Mouse (Mus musculus): ENCODE results near the gene Zfp619.

DNA sequence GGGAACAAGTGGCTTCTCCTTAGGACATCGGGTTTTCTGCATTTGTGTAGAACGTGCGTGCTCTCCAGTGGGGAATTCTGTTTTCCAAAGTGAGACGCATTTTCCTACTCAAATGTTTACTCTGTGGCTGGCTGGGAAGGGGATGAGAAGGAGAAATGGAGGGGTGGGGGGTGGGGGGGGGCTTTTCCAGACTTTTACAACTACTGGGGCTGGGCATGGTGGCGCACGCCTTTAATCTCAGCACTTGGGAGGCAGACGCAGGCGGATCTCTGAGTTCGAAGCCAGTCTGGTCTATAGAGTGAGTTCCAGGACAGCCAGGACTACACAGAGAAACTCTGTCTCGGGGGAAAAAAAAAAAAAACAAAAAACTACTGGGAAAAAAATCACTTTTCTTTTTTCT lies 27.6 kb downstream of the Zfp619 start:
- TF ChIP-seq CTCF (IDR thresholded peaks at IDR 0.05; ENCODE audit: control insufficient read depth, insufficient read depth, insufficient replicate concordance, low read depth, low read length) (no peak), POLR2A (IDR thresholded peaks at IDR 0.05; ENCODE audit: control insufficient read depth, low read depth, low read length) (no peak)

Measured in testis, adult 2 months (tissue).